Mouse (Mus musculus) urinary bladder, adult 18-20 months (tissue): ENCODE measurements at regions not wholly inside any gene's neighbourhood (a gene's known extent, or its start where the extent isn't known, plus 50 kb on each side); places are given as distances from the start of the nearest gene placed in this dataset.
A peak's percentile ranks its signal among the peaks of the same experiment; 100 is the strongest.

Experiments used
- DNase-seq, 2 experiments: peaks; one replicate each; pipeline ENCODE4 v3.0.0; 2022; ENCODE audit warnings: low spot score in 2 of 2, mixed read lengths in 2 of 2

DNA sequence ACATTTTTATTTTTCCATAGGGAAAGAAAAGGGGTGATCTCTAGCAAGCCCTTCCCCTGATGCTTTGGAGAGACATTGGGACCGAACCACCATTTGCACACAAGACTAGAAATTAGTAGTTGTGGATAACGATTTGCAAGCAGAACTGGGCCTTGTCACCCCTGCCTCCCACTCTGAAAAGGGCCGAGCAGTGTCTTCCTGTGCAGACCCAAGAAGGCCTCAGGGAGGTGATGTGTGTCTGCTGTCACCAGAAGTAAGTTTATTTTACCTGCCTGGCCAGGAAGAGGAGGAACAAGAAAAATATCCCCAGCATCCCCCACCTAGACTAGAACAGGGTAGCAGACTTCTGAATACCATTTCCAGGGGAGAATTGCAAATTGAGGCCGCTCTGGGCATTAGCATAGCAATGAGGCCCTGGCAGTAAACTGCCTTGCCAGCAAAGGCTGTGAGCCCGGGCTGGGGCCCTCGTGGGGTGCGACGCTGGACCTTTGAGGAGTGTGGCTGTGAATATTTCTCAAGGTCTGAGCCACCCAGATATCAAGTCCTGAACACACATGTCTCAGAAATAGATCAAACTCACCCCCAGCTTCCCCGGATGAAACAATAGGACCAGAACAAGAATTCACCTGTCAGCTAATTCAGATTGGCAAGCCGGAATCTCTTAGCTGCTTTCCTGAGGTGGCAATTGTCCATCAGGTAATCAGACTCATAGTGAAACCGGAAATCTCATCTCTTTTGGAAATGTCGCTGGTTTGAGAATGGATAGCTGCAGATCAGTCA lies 470.4 kb downstream of the Vrk1 start:
- no peak for DNase-seq

- DNase-seq = no peak
Measured at GRCm38 (mm10) chr12:106501622-106502327, 491.7 kb downstream of the Vrk1 start.

DNA sequence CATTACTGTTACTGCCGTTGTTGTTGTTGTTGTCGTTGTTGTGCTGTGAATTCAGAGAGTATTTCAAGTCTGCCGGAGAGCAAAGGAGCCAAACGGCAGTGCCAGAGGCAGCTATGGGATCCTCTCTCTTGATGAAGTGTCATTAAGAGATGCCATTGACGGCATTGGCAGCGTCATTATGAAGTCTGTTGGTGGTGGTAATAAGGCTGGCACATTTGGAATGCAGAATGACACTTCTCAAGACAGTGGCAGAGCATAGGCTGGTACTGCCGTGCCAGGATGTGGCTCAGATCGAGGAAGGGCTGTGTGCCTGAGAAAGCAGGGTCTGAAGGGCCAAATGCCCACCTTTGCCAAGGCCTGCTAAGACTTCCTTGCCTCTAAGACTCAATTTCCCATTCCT lies 494.3 kb downstream of the Vrk1 start:
- no peak for DNase-seq

GRCm38 (mm10) chr12:106514057-106514456 lies 504.0 kb downstream of the Vrk1 start:
- no peak for DNase-seq

DNA sequence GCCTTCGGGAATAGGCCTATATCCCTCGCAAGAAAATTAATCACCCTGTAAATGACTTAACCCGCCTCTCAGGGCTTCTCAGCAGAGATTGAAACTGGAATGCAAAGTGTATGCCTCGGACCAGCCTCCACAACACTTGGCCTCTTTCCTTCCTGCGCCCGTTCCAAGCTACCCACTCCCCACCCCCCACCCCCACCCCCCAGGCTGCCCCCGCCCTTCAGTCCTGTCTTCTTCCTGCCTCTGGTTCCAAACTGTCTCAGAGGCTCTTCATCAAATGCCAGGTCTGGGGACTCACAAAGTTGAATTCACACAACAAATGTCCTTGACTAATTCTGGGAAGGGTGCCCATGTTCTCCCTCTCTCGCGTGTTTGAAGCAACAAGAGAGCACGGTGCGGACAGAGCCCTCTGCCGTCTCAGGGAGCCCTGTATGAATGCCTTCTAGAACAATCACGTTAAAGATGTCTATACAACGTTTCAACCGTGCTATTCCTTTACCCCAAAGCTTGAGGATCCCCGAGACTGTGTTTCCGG lies 505.3 kb downstream of the Vrk1 start:
- no peak for DNase-seq

DNA sequence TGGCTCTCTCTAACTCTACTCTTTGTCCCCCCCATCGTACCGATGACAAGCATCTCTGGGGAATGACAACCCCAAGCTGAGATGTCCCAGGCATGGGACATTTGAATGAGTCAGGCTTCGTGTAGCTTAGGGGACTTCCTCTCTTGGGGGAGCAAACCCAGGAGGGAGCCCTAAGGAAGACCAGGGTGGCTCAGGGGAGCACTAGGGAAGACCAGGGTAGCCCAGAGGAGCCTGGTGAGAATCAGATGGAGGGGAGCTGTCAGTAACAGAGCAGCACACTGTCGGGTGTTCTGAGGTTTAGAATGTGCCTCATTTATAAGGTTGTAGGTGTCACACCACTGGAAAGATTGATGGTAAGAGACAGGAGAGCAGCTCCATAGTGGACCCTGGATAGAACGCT lies 509.1 kb downstream of the Vrk1 start:
- DNase-seq = no peak

- no peak for DNase-seq
Measured at GRCm38 (mm10) chr12:106524411-106524810, 514.4 kb downstream of the Vrk1 start.

DNA sequence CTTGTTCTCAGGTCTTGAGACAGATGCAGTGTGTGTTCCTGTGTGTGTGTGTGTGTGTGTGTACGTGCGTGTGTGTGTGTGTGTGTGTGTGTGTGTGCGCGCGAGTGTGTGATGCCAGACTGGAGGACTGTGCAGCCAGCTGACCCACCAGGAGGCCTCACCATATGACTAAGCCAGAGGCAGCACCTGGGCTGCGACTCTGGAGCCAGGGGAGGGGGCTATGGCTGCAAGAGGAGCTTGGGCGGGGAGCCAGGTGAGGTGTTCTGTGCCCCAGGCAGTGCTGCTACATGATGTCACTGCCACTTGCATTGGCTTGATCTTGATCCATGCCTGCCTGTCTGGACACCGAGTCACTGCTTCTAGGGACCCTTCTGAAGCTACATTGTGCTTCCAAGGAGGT lies 517.1 kb downstream of the Vrk1 start:
- DNase-seq = no peak

GRCm38 (mm10) chr12:106527699-106528434 lies 517.8 kb downstream of the Vrk1 start:
- DNase-seq = no peak

- no peak for DNase-seq
Measured at GRCm38 (mm10) chr12:106528521-106528920, 518.5 kb downstream of the Vrk1 start.

DNA sequence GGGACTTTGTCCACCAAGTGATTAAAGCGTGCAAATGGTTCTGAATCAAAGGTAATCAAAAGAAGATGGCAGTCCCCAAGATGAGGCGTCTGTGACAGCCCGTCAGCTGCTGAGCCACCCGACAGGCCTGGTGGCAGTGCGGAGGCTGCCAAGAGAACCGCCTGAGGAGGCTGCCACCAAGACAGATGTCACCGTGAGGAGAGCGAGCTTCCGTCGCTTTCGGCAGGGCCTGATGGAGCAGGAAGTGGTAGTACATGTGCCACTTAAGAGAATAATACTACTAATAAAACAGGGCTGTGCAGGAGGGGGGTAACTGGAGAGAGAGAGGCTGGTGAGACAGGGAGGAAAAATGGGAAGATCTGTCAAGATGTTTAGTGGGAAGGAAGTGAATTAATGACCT lies 519.1 kb downstream of the Vrk1 start:
- no peak for DNase-seq

- DNase-seq = no peak
Measured at GRCm38 (mm10) chr12:106535086-106535485, 525.1 kb downstream of the Vrk1 start.

- no peak for DNase-seq
Measured at GRCm38 (mm10) chr12:106535628-106536288, 525.7 kb downstream of the Vrk1 start.

GRCm38 (mm10) chr12:106536289-106536636 lies 526.2 kb downstream of the Vrk1 start:
- DNase-seq = no peak

GRCm38 (mm10) chr12:106540003-106540402 lies 530.0 kb downstream of the Vrk1 start:
- no peak for DNase-seq

GRCm38 (mm10) chr12:106559566-106559965 lies 549.5 kb downstream of the Vrk1 start:
- no peak for DNase-seq

DNA sequence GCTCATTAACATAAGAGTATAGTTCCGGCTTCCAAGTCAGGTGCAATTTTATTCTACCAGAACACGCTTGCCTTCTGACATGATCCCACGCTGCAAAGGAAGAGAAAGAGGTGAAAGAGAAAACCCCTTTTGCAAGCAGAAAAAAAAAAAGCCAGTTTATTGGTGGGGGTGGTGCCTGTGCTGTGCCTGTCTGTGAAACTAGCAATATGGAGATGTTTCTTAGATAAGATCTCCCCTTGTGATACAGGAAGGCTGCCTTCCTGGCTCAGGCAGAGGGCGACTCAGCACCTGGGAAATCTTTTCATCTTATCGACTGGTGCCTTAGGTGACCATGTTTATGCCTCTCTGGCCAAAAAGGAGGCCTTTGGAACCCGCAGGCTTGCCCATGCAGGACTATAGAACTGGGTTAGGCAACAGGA lies 555.2 kb downstream of the Vrk1 start:
- DNase-seq = peak; percentile 22 to 25

GRCm38 (mm10) chr12:106566361-106566760 lies 556.3 kb downstream of the Vrk1 start:
- DNase-seq = no peak

DNA sequence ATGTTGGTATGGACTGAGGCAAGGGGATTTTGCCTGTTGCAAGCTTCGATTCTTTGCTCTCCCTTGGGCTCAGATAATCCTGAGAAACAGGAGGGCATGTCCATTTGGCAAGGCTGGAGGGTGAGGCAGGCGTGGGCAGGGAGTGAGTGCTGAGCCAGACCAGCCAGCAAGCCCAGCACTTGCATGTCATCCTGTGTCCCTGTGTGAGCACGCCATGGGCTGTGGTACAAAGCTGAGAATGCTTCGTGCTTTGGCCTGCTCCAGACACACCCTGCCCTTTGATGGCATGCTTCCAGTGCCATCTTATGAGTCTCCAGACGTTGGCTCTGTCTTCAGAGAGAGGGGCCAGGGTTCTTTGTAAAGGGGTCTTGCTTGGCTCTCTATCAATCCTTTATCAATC lies 557.1 kb downstream of the Vrk1 start:
- DNase-seq = no peak

DNA sequence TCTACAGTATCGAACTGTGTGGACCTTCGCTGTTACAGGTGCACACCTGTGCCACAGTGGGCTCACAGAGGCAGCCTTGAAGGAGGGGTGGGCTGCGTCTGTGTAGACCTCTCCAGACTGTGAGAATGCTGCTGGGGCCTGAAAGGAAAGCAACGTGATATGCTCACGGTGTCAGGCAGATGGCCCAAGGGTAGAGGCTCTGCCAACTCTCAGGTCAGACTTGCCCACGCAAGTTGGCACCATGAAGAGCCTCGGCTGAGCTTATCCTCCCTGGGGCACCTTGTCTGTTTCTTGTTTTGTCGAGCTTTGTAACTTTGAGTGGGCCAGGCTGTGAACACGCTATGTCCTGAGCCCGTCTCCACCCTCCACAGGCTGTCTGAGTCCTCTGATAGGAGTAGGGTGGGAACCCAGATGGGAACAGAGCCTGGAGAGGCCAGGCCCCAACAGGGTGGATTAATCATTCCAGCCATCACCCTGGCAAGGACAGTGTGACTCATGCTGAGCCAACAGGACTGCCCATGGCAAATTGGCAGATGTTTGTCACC lies 558.6 kb downstream of the Vrk1 start:
- no peak for DNase-seq

GRCm38 (mm10) chr12:106572956-106573355 lies 562.9 kb downstream of the Vrk1 start:
- no peak for DNase-seq

DNA sequence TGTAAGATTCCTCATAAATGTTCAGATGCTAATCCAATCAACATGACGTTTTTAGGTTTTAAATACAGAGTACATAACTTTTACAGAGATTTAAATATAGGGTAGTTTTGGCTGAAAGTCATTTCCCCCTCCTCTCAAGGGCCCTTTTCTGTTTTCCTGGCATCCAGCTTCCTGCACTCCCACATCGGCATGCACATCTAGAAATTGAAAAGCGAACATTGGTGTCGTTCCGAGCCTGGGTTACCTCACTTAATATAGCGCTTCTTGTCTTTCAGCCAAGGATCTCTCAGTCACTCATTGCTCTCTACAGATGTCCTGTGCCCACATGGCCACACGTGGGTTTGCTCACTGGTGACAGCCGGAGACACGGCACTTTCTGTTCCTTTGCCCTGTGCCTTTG lies 572.7 kb downstream of the Vrk1 start:
- no peak for DNase-seq
